Mouse (Mus musculus) retina, adult 2 months (tissue): Measurements from ENCODE around the gene Pet100.

Source experiments
- DNase-seq: peaks from one replicate; pipeline ENCODE4 v3.0.0-alpha.2; 2012; ENCODE audit warnings: low read depth, low spot score

Gene Pet100

GRCm38 (mm10) chr8:3625445-3625844 lies 4.1 kb downstream of the Pet100 start, which contains the start of gene Pcp2:
TSS of gene Pcp2 (minus strand) at chr8:3625545.
- DNase-seq, result no peak

GRCm38 (mm10) chr8:3626971-3627370 lies 5.6 kb downstream of the Pet100 start:
- DNase-seq, result no peak

- DNase-seq, result no peak
These were observed 6.7 kb downstream of the Pet100 start for GRCm38 (mm10) chr8:3628014-3628413.

GRCm38 (mm10) chr8:3630647-3631477 lies 9.5 kb downstream of the Pet100 start, which contains the start of gene Stxbp2:
TSS of gene Stxbp2 (plus strand) at chr8:3630955.
- peak; percentile 66 for DNase-seq

- no peak for DNase-seq
These were observed 10.1 kb downstream of the Pet100 start for GRCm38 (mm10) chr8:3631478-3631875.

- DNase-seq, result no peak
These were observed 24.5 kb downstream of the Pet100 start for GRCm38 (mm10) chr8:3645804-3646203.

- no peak for DNase-seq
These were observed 25.6 kb downstream of the Pet100 start for GRCm38 (mm10) chr8:3646824-3647531.

- no peak for DNase-seq
These were observed 26.2 kb downstream of the Pet100 start for GRCm38 (mm10) chr8:3647561-3647960.

- no peak for DNase-seq
These were observed 26.9 kb downstream of the Pet100 start for GRCm38 (mm10) chr8:3648268-3648667.

GRCm38 (mm10) chr8:3648990-3649389 lies 27.6 kb downstream of the Pet100 start:
- no peak for DNase-seq

GRCm38 (mm10) chr8:3652845-3653244 lies 31.5 kb downstream of the Pet100 start:
- DNase-seq, result no peak

GRCm38 (mm10) chr8:3654726-3655508 lies 33.6 kb downstream of the Pet100 start:
- DNase-seq, result no peak

- no peak for DNase-seq
These were observed 34.2 kb downstream of the Pet100 start, which contains the start of gene Retn for GRCm38 (mm10) chr8:3655526-3655925. TSS of gene Retn (plus strand) at chr8:3655770.

- DNase-seq, result no peak
These were observed 35.5 kb downstream of the Pet100 start for GRCm38 (mm10) chr8:3656725-3657381.

- DNase-seq, result no peak
These were observed 39.5 kb downstream of the Pet100 start for GRCm38 (mm10) chr8:3660889-3661288.

- DNase-seq, result no peak
These were observed 43.1 kb downstream of the Pet100 start for GRCm38 (mm10) chr8:3664405-3664804.

- no peak for DNase-seq
These were observed 44.2 kb downstream of the Pet100 start, which contains the start of gene Mcemp1 for GRCm38 (mm10) chr8:3665507-3665906. TSS of gene Mcemp1 (plus strand) at chr8:3665754.

GRCm38 (mm10) chr8:3670388-3670787 lies 49.0 kb downstream of the Pet100 start:
- DNase-seq, result no peak

- DNase-seq, result peak; percentile 65
These were observed 50.7 kb downstream of the Pet100 start, which contains the start of gene Fcor for GRCm38 (mm10) chr8:3671980-3672491. TSS of gene Fcor (minus strand) at chr8:3672362.

GRCm38 (mm10) chr8:3674671-3675070 lies 53.3 kb downstream of the Pet100 start:
- no peak for DNase-seq
